Mouse (Mus musculus) hindbrain, postnatal 0 days (tissue): ENCODE results near the gene Gadl1. TPM values are rescaled to one million over a fixed set of nuclear protein-coding genes. Genes with fewer than 3 reads are reported as not detected.

Experiments used
- ATAC-seq: fragments of 200-750 bp; cut with Nextera tagmentation; 2 replicates; pipeline ENCODE4 v1.8.0; 2017; ENCODE audit warnings: mild to moderate bottlenecking, moderate TSS enrichment, moderate library complexity
- DNase-seq: peaks from one replicate; pipeline ENCODE4 v3.0.0-alpha.2; 2015; ENCODE audit warnings: low spot score
- H3K27ac ChIP-seq: fragments of 300-500 bp; sonication (generic); 2 replicates; pipeline ENCODE4 v1.5.1; 2014; ENCODE audit warnings: mild to moderate bottlenecking
- H3K27me3 ChIP-seq: fragments of 300-500 bp; sonication (generic); 2 replicates; pipeline ENCODE4 v1.6.1; 2014; ENCODE audit warnings: low read length, mixed read lengths; ENCODE audit not compliant: insufficient read depth
- H3K36me3 ChIP-seq: fragments of 300-500 bp; sonication (generic); 2 replicates; pipeline ENCODE4 v1.6.1; 2014; ENCODE audit warnings: low read length, mixed read lengths; ENCODE audit not compliant: insufficient read depth
- H3K4me1 ChIP-seq: fragments of 300-500 bp; sonication (generic); 2 replicates; pipeline ENCODE4 v1.6.1; 2014; ENCODE audit warnings: antibody characterized with exemption, low read length, mixed read lengths; ENCODE audit not compliant: insufficient read depth
- H3K4me2 ChIP-seq: fragments of 300-500 bp; sonication (generic); 2 replicates; pipeline ENCODE4 v1.6.1; 2014; ENCODE audit warnings: low read depth, mild to moderate bottlenecking, low read length, moderate library complexity, mixed read lengths
- H3K4me3 ChIP-seq: fragments of 300-500 bp; sonication (generic); 2 replicates; pipeline ENCODE4 v1.5.1; 2014; ENCODE audit warnings: low read length
- H3K9ac ChIP-seq: fragments of 300-500 bp; sonication (generic); replicated peaks from 2 replicates; pipeline ENCODE4 v1.6.1; 2014; ENCODE audit warnings: mild to moderate bottlenecking, low read length, moderate library complexity, mixed read lengths
- H3K9me3 ChIP-seq: fragments of 300-500 bp; sonication (generic); 2 replicates; pipeline ENCODE4 v1.6.1; 2016; ENCODE audit warnings: low read length, mixed read lengths
- CTCF ChIP-seq: IDR thresholded peaks from 2 replicates; pipeline ENCODE4 v1.5.1; 2016; ENCODE audit warnings: antibody characterized with exemption, control low read depth, low read depth
- WGBS: fragments of 180-500 bp; shearing (Covaris S2); extraction: QIAGEN DNeasy Blood & Tissue Kit; methylation state at CpG from one replicate; pipeline ENCODE4 v1.1.7; 2014; 5-methylcytosine and 5-hydroxymethylcytosine counted together
- polyA plus RNA-seq: library from polyadenylated mRNA; unstranded; fragments of >200 nt; fragmentation: Nextera tagmentation; extraction: Ambion mirVana; gene quantifications from 2 replicates; pipeline ENCODE4 v1.2.1, GENCODE M21; 2015
- total RNA-seq: library from RNA; depleted of rRNA; stranded (reverse); fragments of >200 nt; gene quantifications from 2 replicates; pipeline ENCODE4 v1.2.3, GENCODE M21; 2014

Gene Gadl1
- total and polyA plus RNA-seq, 2 experiments from 2014 or later, result 0.24 TPM; not detected in 1

DNA sequence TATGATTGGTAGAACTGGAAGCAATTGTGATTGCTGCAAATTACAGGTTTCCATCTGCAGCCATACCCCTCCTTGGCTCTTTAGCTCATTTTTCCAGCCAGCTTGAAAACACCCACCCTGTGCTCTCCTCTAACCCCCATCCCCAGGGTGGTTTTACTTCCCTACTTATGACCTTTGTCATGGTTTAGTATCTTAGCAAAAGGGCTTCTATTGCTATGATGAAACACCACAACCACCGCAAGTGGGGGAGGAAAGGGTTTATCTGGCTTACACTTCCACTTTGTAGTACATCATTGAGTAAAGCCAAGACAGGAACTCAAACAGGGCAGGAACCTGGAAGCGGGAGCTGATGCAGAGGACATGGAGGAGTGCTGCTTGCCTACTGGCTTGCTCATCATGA is 168.2 kb downstream of the Gadl1 start:
- ATAC-seq, result no peak
- WGBS, result 98% methylated on average over 2 of the region's 2 CpGs
- H3K4me2 ChIP-seq, result no peak overlapping the region

DNA sequence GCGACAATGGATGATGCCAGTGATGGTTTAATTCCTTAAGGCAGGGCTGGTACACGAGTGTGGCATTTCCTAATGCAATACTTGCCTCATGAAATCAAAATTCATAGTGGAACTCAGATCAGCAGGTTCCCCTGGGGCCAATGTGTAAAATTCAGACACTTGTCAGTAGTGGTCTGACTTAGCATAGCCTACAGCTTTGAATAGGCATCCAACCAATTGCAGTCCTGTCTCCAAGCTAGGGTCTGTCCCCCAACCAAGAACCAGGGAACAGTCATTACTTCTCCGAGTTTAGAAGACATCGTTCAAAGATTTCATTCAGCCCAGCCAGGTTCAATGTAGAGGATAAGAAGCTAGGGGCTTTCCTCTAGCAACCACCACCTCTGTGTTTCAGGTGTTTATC is 172.5 kb downstream of the Gadl1 start:
- ATAC-seq (no peak), DNase-seq (no peak)
- H3K36me3 ChIP-seq, result no peaks in the 10 kb centered on the region
- no peak overlapping the region for H3K4me2 ChIP-seq
- no peaks in the 10 kb centered on the region for H3K4me1 ChIP-seq
- H3K4me3 ChIP-seq, result no peak overlapping the region
- no peaks in the 10 kb centered on the region for H3K27me3 ChIP-seq
- no peak overlapping the region for H3K27ac ChIP-seq
- no peak overlapping the region for H3K9ac ChIP-seq
- H3K9me3 ChIP-seq, result no peaks in the 10 kb centered on the region
- no peak for TF ChIP-seq CTCF
- 83% methylated on average over 4 of the region's 4 CpGs for WGBS

More for the DNA sequence above, 168.2 kb downstream of the Gadl1 start:
- no peak overlapping the region for H3K27ac ChIP-seq
- H3K9ac ChIP-seq, result no peak overlapping the region
- no peak overlapping the region for H3K4me3 ChIP-seq
- H3K36me3 ChIP-seq, result no peaks in the 10 kb centered on the region
- H3K27me3 ChIP-seq, result no peaks in the 10 kb centered on the region
- no peaks in the 10 kb centered on the region for H3K9me3 ChIP-seq
- H3K4me1 ChIP-seq, result no peaks in the 10 kb centered on the region
- no peak for DNase-seq
- TF ChIP-seq CTCF, result no peak

GRCm38 (mm10) chr9:116083300-116083699 is 174.0 kb downstream of the Gadl1 start:
- DNase-seq, result no peak

GRCm38 (mm10) chr9:116083726-116084323 is 174.6 kb downstream of the Gadl1 start:
- 91% methylated on average over 8 of the region's 8 CpGs for WGBS
- Histone ChIP-seq H3K36me3 (no peaks in the 10 kb centered on the region), H3K9me3 (no peaks in the 10 kb centered on the region), H3K4me2 (no peak overlapping the region), H3K4me1 (no peaks in the 10 kb centered on the region), H3K4me3 (no peak overlapping the region), H3K27ac (no peak overlapping the region), H3K9ac (no peak overlapping the region), H3K27me3 (no peaks in the 10 kb centered on the region)
- DNase-seq, result no peak
- ATAC-seq, result no peak
- no peak for TF ChIP-seq CTCF

More at GRCm38 (mm10) chr9:116083300-116083699, 174.0 kb downstream of the Gadl1 start:
- H3K36me3 ChIP-seq, result no peaks in the 10 kb centered on the region
- no peak overlapping the region for H3K27ac ChIP-seq
- H3K4me1 ChIP-seq, result no peaks in the 10 kb centered on the region
- no peak for ATAC-seq
- no peaks in the 10 kb centered on the region for H3K27me3 ChIP-seq
- H3K9ac ChIP-seq, result no peak overlapping the region
- no peak overlapping the region for H3K4me2 ChIP-seq
- no peak overlapping the region for H3K4me3 ChIP-seq
- no peak for TF ChIP-seq CTCF
- H3K9me3 ChIP-seq, result no peaks in the 10 kb centered on the region
- 71% methylated on average over 5 of the region's 5 CpGs for WGBS

GRCm38 (mm10) chr9:116084324-116084931 is 175.2 kb downstream of the Gadl1 start:
- H3K4me2 ChIP-seq, result no peak overlapping the region
- 88% methylated on average over 12 of the region's 12 CpGs for WGBS
- TF ChIP-seq CTCF, result no peak
- no peak overlapping the region for H3K4me3 ChIP-seq
- no peaks in the 10 kb centered on the region for H3K9me3 ChIP-seq
- ATAC-seq (no peak), DNase-seq (no peak)
- no peak overlapping the region for H3K27ac ChIP-seq
- H3K27me3 ChIP-seq, result no peaks in the 10 kb centered on the region
- H3K4me1 ChIP-seq, result no peaks in the 10 kb centered on the region
- no peak overlapping the region for H3K9ac ChIP-seq
- no peaks in the 10 kb centered on the region for H3K36me3 ChIP-seq

DNA sequence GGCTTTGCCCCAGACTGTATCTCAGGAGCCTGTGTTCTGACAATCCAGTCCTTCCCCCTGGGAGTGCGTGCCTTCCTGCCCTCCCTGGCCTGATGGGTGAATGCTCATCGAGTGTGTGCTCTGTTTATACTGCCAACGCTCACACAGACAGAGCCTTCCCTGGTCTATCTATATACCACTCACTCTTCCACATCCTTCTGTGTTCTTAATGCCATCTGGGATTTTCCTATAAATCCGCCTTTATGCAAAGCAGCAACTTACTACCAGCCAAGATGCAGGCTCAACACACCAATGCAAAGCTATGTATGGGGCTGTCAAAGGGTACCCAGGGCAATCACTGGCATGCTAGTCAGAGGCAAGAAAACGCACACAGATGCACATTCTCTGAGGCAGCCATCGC is 176.7 kb downstream of the Gadl1 start:
- no peaks in the 10 kb centered on the region for H3K27me3 ChIP-seq
- no peak overlapping the region for H3K4me2 ChIP-seq
- no peaks in the 10 kb centered on the region for H3K36me3 ChIP-seq
- H3K4me1 ChIP-seq, result no peaks in the 10 kb centered on the region
- TF ChIP-seq CTCF, result no peak
- H3K9ac ChIP-seq, result no peak overlapping the region
- no peaks in the 10 kb centered on the region for H3K9me3 ChIP-seq
- no peak overlapping the region for H3K4me3 ChIP-seq
- no peak for ATAC-seq
- no peak for DNase-seq
- 78% methylated on average over 6 of the region's 6 CpGs for WGBS
- no peak overlapping the region for H3K27ac ChIP-seq

DNA sequence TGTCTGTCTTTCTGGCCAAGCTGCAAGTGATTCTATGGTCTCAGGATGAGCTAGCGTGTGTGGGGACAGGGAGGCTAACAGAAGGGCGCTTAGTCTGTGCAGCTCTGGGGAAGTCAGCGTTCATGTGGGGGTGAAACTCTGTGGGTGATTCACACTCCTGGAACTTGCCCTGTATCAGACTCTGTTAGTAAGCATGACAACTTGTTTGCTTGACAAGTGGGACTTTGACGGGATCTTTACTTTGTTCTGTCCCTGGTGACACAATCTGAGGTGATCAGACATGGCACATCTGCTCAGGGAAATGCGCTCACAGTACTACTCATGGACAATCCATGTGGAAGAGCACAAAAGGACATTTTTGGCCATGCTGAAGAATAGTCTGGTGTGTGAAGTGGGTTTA is 178.0 kb downstream of the Gadl1 start:
- no peak for TF ChIP-seq CTCF
- 91% methylated on average over 5 of the region's 5 CpGs for WGBS
- ATAC-seq, result no peak

More for the DNA sequence above, 178.0 kb downstream of the Gadl1 start:
- no peaks in the 10 kb centered on the region for H3K27me3 ChIP-seq
- no peaks in the 10 kb centered on the region for H3K9me3 ChIP-seq
- no peaks in the 10 kb centered on the region for H3K36me3 ChIP-seq
- no peaks in the 10 kb centered on the region; the same call in 1 of the 2 replicates for H3K4me1 ChIP-seq
- H3K4me2 ChIP-seq, result no peak overlapping the region
- no peak overlapping the region for H3K27ac ChIP-seq
- H3K9ac ChIP-seq, result no peak overlapping the region
- H3K4me3 ChIP-seq, result no peak overlapping the region
- DNase-seq, result no peak
